Mouse (Mus musculus): ENCODE measurements at regions not wholly inside any gene's neighbourhood (a gene's known extent, or its start where the extent isn't known, plus 50 kb on each side); places are given as distances from the start of the nearest gene placed in this dataset.

- TF ChIP-seq TAL1 (IDR thresholded peaks at IDR 0.05; ENCODE audit: low read length) (no peak), GATA1 (IDR thresholded peaks at IDR 0.05; ENCODE audit: low read length) (no peak)
Observed at GRCm38 (mm10) chr3:137482971-137483370, 138.4 kb upstream of the Ddit4l start.

Data from erythroblast, embryonic 14.5 days (primary cell).